Mouse (Mus musculus) ES-Bruce4 (cell line): ENCODE data around the gene Cwf19l1. TPM values are rescaled to one million over a fixed set of nuclear protein-coding genes. Genes with fewer than 3 reads are reported as not detected.

Experiments
- H3K27ac ChIP-seq: 2 replicates; pipeline ENCODE4 v1.5.1; 2012; ENCODE audit warnings: low read length, inconsistent platforms; ENCODE audit not compliant: insufficient read depth
- H3K27me3 ChIP-seq: 2 replicates; pipeline ENCODE4 v1.6.1; 2012; ENCODE audit warnings: mild to moderate bottlenecking, low read length, inconsistent platforms; ENCODE audit not compliant: control insufficient read depth, poor library complexity, insufficient read depth, severe bottlenecking
- H3K36me3 ChIP-seq: 2 replicates; pipeline ENCODE4 v1.6.1; 2012; ENCODE audit warnings: inconsistent platforms, mild to moderate bottlenecking, low read length, moderate library complexity; ENCODE audit not compliant: control insufficient read depth, poor library complexity, insufficient read depth, severe bottlenecking
- H3K4me1 ChIP-seq: one replicate; pipeline ENCODE4 v1.8.1; 2011; ENCODE audit warnings: low read length; ENCODE audit not compliant: control insufficient read depth, insufficient read depth
- H3K4me3 ChIP-seq: 2 replicates; pipeline ENCODE4 v1.5.1; 2011; ENCODE audit warnings: low read depth, mild to moderate bottlenecking, low read length
- H3K9ac ChIP-seq: 2 replicates; pipeline ENCODE4 v1.6.1; 2012; ENCODE audit warnings: low read depth, mild to moderate bottlenecking, inconsistent platforms; ENCODE audit not compliant: poor library complexity, severe bottlenecking
- H3K9me3 ChIP-seq: replicated peaks from 2 replicates; pipeline ENCODE4 v1.6.1; 2012; ENCODE audit warnings: mild to moderate bottlenecking, low read length, inconsistent platforms; ENCODE audit not compliant: control insufficient read depth, poor library complexity, insufficient read depth, severe bottlenecking
- CTCF ChIP-seq: IDR thresholded peaks from one replicate; pipeline ENCODE4 v1.8.1; 2011; ENCODE audit warnings: low read depth, low read length
- EP300 ChIP-seq: IDR thresholded peaks from 2 replicates; pipeline ENCODE4 v1.6.1; 2011; ENCODE audit warnings: low read depth, low read length; ENCODE audit not compliant: insufficient read depth
- POLR2A ChIP-seq: IDR thresholded peaks from one replicate; pipeline ENCODE4 v1.8.1; 2011; ENCODE audit warnings: low read length; ENCODE audit not compliant: insufficient read depth
- polyA plus RNA-seq: library from polyadenylated mRNA; stranded (reverse); fragments of >200 nt; gene quantifications from 2 replicates; pipeline ENCODE4 v1.2.4, GENCODE M21; 2011; ENCODE audit warnings: low read depth; ENCODE audit not compliant: missing spikeins, insufficient read depth, insufficient read length

The Cwf19l1 gene
- polyA plus RNA-seq, 1 experiment, result 34.7 TPM

- no peaks in the 10 kb centered on the region for H3K27me3 ChIP-seq
- no peak overlapping the region for H3K9ac ChIP-seq
- TF ChIP-seq CTCF, result no peak
- no peak for TF ChIP-seq POLR2A
- TF ChIP-seq EP300, result no peak
- H3K4me3 ChIP-seq, result no peak overlapping the region
- no peaks in the 10 kb centered on the region for H3K9me3 ChIP-seq
- peaks cover 16% of the 10 kb centered on the region for H3K36me3 ChIP-seq
- H3K27ac ChIP-seq, result no peak overlapping the region
- H3K4me1 ChIP-seq, result no peaks in the 10 kb centered on the region
These were observed 71.9 kb downstream of the Cwf19l1 start for GRCm38 (mm10) chr19:44063773-44064172.

- Histone ChIP-seq H3K9ac (no peak overlapping the region), H3K27me3 (no peaks in the 10 kb centered on the region), H3K36me3 (peaks cover 18% of the 10 kb centered on the region), H3K4me1 (no peaks in the 10 kb centered on the region), H3K27ac (no peak overlapping the region), H3K9me3 (no peaks in the 10 kb centered on the region), H3K4me3 (no peak overlapping the region)
- no peak for TF ChIP-seq POLR2A
These were observed 75.5 kb downstream of the Cwf19l1 start for GRCm38 (mm10) chr19:44060226-44060625.

Other genes starting within 250 kb of the Cwf19l1 start
- 18.3 and 18.6 TPM in 2 replicates for gene Dnmbp, start 195.7 kb downstream of the Cwf19l1 start, polyA plus RNA-seq
- gene Cpn1, start 149.3 kb downstream of the Cwf19l1 start, polyA plus RNA-seq, result 0.78 and 1.2 TPM in 2 replicates
- gene Cyp2c23, start 106.7 kb downstream of the Cwf19l1 start, polyA plus RNA-seq, result 0.31 TPM in 1 of 2 replicates, not detected in the other
- gene Erlin1, start 66.1 kb downstream of the Cwf19l1 start, polyA plus RNA-seq, result 23.2 and 28.0 TPM in 2 replicates
- 56.0 and 70.0 TPM in 2 replicates for gene Chuk, start 28.4 kb downstream of the Cwf19l1 start, polyA plus RNA-seq
- 81.3 and 86.7 TPM in 2 replicates for gene Bloc1s2, start 10.6 kb upstream of the Cwf19l1 start, polyA plus RNA-seq
- not detected in 2 replicates for gene Pkd2l1, start 56.6 kb upstream of the Cwf19l1 start, polyA plus RNA-seq
- 2.0 and 3.3 TPM in 2 replicates for gene Scd3, start 67.4 kb upstream of the Cwf19l1 start, polyA plus RNA-seq
- 329 and 359 TPM in 2 replicates for gene Scd2, start 157.8 kb upstream of the Cwf19l1 start, polyA plus RNA-seq
- 0.19 TPM in 1 of 2 replicates, not detected in the other for gene Scd4, start 197.2 kb upstream of the Cwf19l1 start, polyA plus RNA-seq